Mouse (Mus musculus) MEL (cell line): Measurements from ENCODE around the gene Cpsf4. TPM values are rescaled to one million over a fixed set of nuclear protein-coding genes. Genes with fewer than 3 reads are reported as not detected.

ENCODE experiments used
- DNase-seq: peaks from one replicate; pipeline ENCODE4 v3.0.0; 2011; ENCODE audit warnings: low read depth, low spot score
- H3K27ac ChIP-seq: 2 replicates; pipeline ENCODE4 v1.5.1; 2012; ENCODE audit warnings: low read depth, mild to moderate bottlenecking, control low read depth, low read length, moderate library complexity; ENCODE audit not compliant: control insufficient read depth
- H3K27me3 ChIP-seq, 2 experiments: fragments of 150-350 bp in 1 of 2; sonication (generic) in 1 of 2; 2 replicates each; pipeline ENCODE4 v1.6.1; 2012; ENCODE audit warnings: low read length in 2 of 2, mild to moderate bottlenecking in 2 of 2, improper control_type of control experiment in 1 of 2, moderate library complexity in 1 of 2; ENCODE audit not compliant: insufficient read depth in 2 of 2, control insufficient read depth in 1 of 2
- H3K36me3 ChIP-seq, 2 experiments: 2 replicates each; pipeline ENCODE4 v1.6.1; 2012 to 2014; ENCODE audit warnings: low read length in 2 of 2, improper control_type of control experiment in 1 of 2, inconsistent platforms in 1 of 2, mild to moderate bottlenecking in 1 of 2; ENCODE audit not compliant: insufficient read depth in 2 of 2, control insufficient read depth in 1 of 2
- H3K4me1 ChIP-seq, 2 experiments: fragments of 150-350 bp in 1 of 2; sonication (generic) in 1 of 2; 2 replicates each; pipeline ENCODE4 v1.6.1; 2012; ENCODE audit warnings: low read length in 2 of 2, improper control_type of control experiment in 1 of 2, mild to moderate bottlenecking in 1 of 2; ENCODE audit not compliant: insufficient read depth in 2 of 2, control insufficient read depth in 1 of 2
- H3K4me3 ChIP-seq, 2 experiments: fragments of 150-350 bp in 1 of 2; sonication (generic) in 1 of 2; 2 replicates each; pipeline ENCODE4 v1.5.1; 2012; ENCODE audit warnings: low read depth in 2 of 2, low read length in 2 of 2, mild to moderate bottlenecking in 2 of 2, moderate library complexity in 2 of 2, control low read depth in 1 of 2, improper control_type of control experiment in 1 of 2; ENCODE audit not compliant: control insufficient read depth in 1 of 2, insufficient read depth in 1 of 2
- H3K79me2 ChIP-seq: 2 replicates; pipeline ENCODE4 v1.6.1; 2012; ENCODE audit warnings: mild to moderate bottlenecking, low read length, moderate library complexity; ENCODE audit not compliant: control insufficient read depth, poor library complexity, insufficient read depth
- H3K9ac ChIP-seq: 2 replicates; pipeline ENCODE4 v1.6.1; 2012; ENCODE audit warnings: low read depth, mild to moderate bottlenecking, control low read depth, low read length, moderate library complexity; ENCODE audit not compliant: control insufficient read depth, poor library complexity, severe bottlenecking
- H3K9me3 ChIP-seq: fragments of 150-350 bp; sonication (generic); replicated peaks from 2 replicates; pipeline ENCODE4 v1.6.1; 2012; ENCODE audit warnings: mild to moderate bottlenecking, low read length, improper control_type of control experiment, moderate library complexity; ENCODE audit not compliant: insufficient read depth
- BHLHE40 ChIP-seq: IDR thresholded peaks from 2 replicates; pipeline ENCODE4 v1.6.1; 2012; ENCODE audit warnings: low read depth, mild to moderate bottlenecking, inconsistent platforms, low read length, improper control_type of control experiment, borderline replicate concordance
- CHD2 ChIP-seq: IDR thresholded peaks from 2 replicates; pipeline ENCODE4 v1.6.1; 2011; ENCODE audit warnings: low read length, improper control_type of control experiment
- CTCF ChIP-seq, 3 experiments: IDR thresholded peaks in 2 of 3; conservative IDR thresholded peaks in 1 of 3; 2 replicates each; pipeline ENCODE4 v1.5.1; 2011 to 2012; ENCODE audit warnings: low read length in 3 of 3, low read depth in 2 of 3, mild to moderate bottlenecking in 2 of 3, improper control_type of control experiment in 1 of 3, inconsistent platforms in 1 of 3, mixed read lengths in 1 of 3, moderate library complexity in 1 of 3; ENCODE audit not compliant: control insufficient read depth in 1 of 3, insufficient read depth in 1 of 3, poor library complexity in 1 of 3, severe bottlenecking in 1 of 3
- ELF1 ChIP-seq: IDR thresholded peaks from 2 replicates; pipeline ENCODE4 v1.6.1; 2014; ENCODE audit warnings: low read depth, mild to moderate bottlenecking, inconsistent platforms, low read length, improper control_type of control experiment, moderate library complexity
- EP300 ChIP-seq, 2 experiments: IDR thresholded peaks; 2 replicates each; pipeline ENCODE4 v1.6.1; 2011; ENCODE audit warnings: improper control_type of control experiment in 2 of 2, low read length in 2 of 2, low read depth in 1 of 2, mild to moderate bottlenecking in 1 of 2
- ETS1 ChIP-seq: IDR thresholded peaks from 2 replicates; pipeline ENCODE4 v1.6.1; 2012; ENCODE audit warnings: low read depth, mild to moderate bottlenecking, inconsistent platforms, low read length, improper control_type of control experiment, moderate library complexity
- GABPA ChIP-seq: IDR thresholded peaks from 2 replicates; pipeline ENCODE4 v1.6.1; 2012; ENCODE audit warnings: low read depth, mild to moderate bottlenecking, inconsistent platforms, low read length, improper control_type of control experiment, moderate library complexity
- GATA1 ChIP-seq: IDR thresholded peaks from 2 replicates; pipeline ENCODE4 v1.6.1; 2011; ENCODE audit warnings: low read depth, low read length, improper control_type of control experiment
- HCFC1 ChIP-seq: IDR thresholded peaks from 2 replicates; pipeline ENCODE4 v1.6.1; 2012; ENCODE audit warnings: low read depth, mild to moderate bottlenecking, inconsistent platforms, low read length, improper control_type of control experiment, moderate library complexity
- JUND ChIP-seq: IDR thresholded peaks from 2 replicates; pipeline ENCODE4 v1.6.1; 2011; ENCODE audit warnings: low read depth, mild to moderate bottlenecking, improper control_type of control experiment, low read length
- KAT2A ChIP-seq: conservative IDR thresholded peaks from 2 replicates; pipeline ENCODE4 v1.6.1; 2012; ENCODE audit warnings: low read depth, low read length, improper control_type of control experiment, inconsistent platforms
- MAX ChIP-seq: IDR thresholded peaks from 2 replicates; pipeline ENCODE4 v1.6.1; 2011; ENCODE audit warnings: low read length, improper control_type of control experiment
- MXI1 ChIP-seq: IDR thresholded peaks from 2 replicates; pipeline ENCODE4 v1.6.1; 2011; ENCODE audit warnings: mild to moderate bottlenecking, low read depth, low read length, improper control_type of control experiment
- MYC ChIP-seq: IDR thresholded peaks from 2 replicates; pipeline ENCODE4 v1.6.1; 2011; ENCODE audit warnings: low read depth, mild to moderate bottlenecking, low read length, improper control_type of control experiment, moderate library complexity
- NELFE ChIP-seq: IDR thresholded peaks from 2 replicates; pipeline ENCODE4 v1.6.1; 2011; ENCODE audit warnings: low read depth, low read length, improper control_type of control experiment
- NRF1 ChIP-seq: IDR thresholded peaks from 2 replicates; pipeline ENCODE4 v1.6.1; 2014; ENCODE audit warnings: low read depth, mild to moderate bottlenecking, inconsistent platforms, low read length, improper control_type of control experiment, moderate library complexity; ENCODE audit not compliant: poor library complexity, insufficient read depth, severe bottlenecking
- POLR2A ChIP-seq, 2 experiments: IDR thresholded peaks; 2 replicates each; pipeline ENCODE4 v1.6.1; 2011 to 2012; ENCODE audit warnings: low read length in 2 of 2, mild to moderate bottlenecking in 2 of 2, control low read depth in 1 of 2, improper control_type of control experiment in 1 of 2, low read depth in 1 of 2, moderate library complexity in 1 of 2; ENCODE audit not compliant: control insufficient read depth in 1 of 2, insufficient read depth in 1 of 2, poor library complexity in 1 of 2
- SIN3A ChIP-seq: IDR thresholded peaks from 2 replicates; pipeline ENCODE4 v1.6.1; 2012; ENCODE audit warnings: low read length, improper control_type of control experiment, inconsistent platforms
- TAL1 ChIP-seq: IDR thresholded peaks from 2 replicates; pipeline ENCODE4 v1.6.1; 2012; ENCODE audit warnings: mild to moderate bottlenecking, inconsistent platforms, low read length, moderate library complexity, mixed read lengths
- TBP ChIP-seq: IDR thresholded peaks from 2 replicates; pipeline ENCODE4 v1.8.0; 2011; ENCODE audit warnings: low read depth, low read length, improper control_type of control experiment
- UBTF ChIP-seq: IDR thresholded peaks from 2 replicates; pipeline ENCODE4 v1.6.1; 2012; ENCODE audit warnings: low read depth, mild to moderate bottlenecking, inconsistent platforms, low read length, improper control_type of control experiment, moderate library complexity, borderline replicate concordance; ENCODE audit not compliant: insufficient read depth
- USF1 ChIP-seq: IDR thresholded peaks from 2 replicates; pipeline ENCODE4 v1.6.1; 2014; ENCODE audit warnings: low read depth, mild to moderate bottlenecking, inconsistent platforms, low read length, improper control_type of control experiment, moderate library complexity
- USF2 ChIP-seq, 2 experiments: IDR thresholded peaks; 2 replicates each; pipeline ENCODE4 v1.6.1; 2011 to 2012; ENCODE audit warnings: improper control_type of control experiment in 2 of 2, low read length in 2 of 2, borderline replicate concordance in 1 of 2, inconsistent platforms in 1 of 2, low read depth in 1 of 2, mild to moderate bottlenecking in 1 of 2; ENCODE audit not compliant: insufficient read depth in 1 of 2
- ZC3H11A ChIP-seq: IDR thresholded peaks from 2 replicates; pipeline ENCODE4 v1.6.1; 2012; ENCODE audit warnings: low read depth, mild to moderate bottlenecking, inconsistent platforms, low read length, improper control_type of control experiment
- ZMIZ1 ChIP-seq: IDR thresholded peaks from 2 replicates; pipeline ENCODE4 v1.6.1; 2012; ENCODE audit warnings: low read depth, mild to moderate bottlenecking, inconsistent platforms, low read length, improper control_type of control experiment, moderate library complexity
- ZNF384 ChIP-seq: IDR thresholded peaks from 2 replicates; pipeline ENCODE4 v1.6.1; 2012; ENCODE audit warnings: low read depth, mild to moderate bottlenecking, inconsistent platforms, low read length, improper control_type of control experiment
- polyA plus RNA-seq, 2 experiments: library from polyadenylated mRNA; stranded (reverse) in 1 of 2; unstranded in 1 of 2; fragments of >175 nt in 1 of 2; fragments of >200 nt in 1 of 2; gene quantifications; 2 replicates each; pipeline versions ENCODE4 v1.2.1 to v1.2.4; 2012; ENCODE audit warnings: low replicate concordance in 2 of 2, low read depth in 1 of 2; ENCODE audit not compliant: insufficient read length in 2 of 2, insufficient read depth in 1 of 2, missing spikeins in 1 of 2
- total RNA-seq: library from RNA; depleted of rRNA; stranded (reverse); fragments of 300-350 nt; gene quantifications from 2 replicates; pipeline ENCODE4 v1.2.3, GENCODE M21; 2012

Gene Cpsf4
- total and polyA plus RNA-seq, 3 experiments, result 75.3 to 88.2 TPM; not detected in 1

DNA sequence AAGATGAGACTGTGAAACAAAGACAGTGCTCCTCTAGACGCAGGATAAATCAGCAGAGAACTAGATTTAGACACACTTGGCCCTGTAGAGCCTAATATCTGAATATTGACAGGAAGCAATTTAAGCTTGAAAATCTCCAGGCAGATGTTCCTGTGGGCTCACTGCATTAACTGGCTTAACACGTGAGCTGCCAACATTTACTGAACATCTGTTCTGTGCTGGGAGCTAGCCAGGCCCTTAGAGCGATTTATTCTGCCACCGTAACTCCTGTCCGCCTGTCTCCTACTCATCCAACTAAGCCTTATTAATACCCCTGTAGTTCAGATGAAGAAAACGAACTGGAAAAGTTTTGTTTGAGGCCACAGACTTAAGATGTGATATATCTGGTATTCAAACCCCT is 28.2 kb upstream of the Cpsf4 start:
- TF ChIP-seq HCFC1 (0 out of 2 replicates have a peak, but pooled peaks have one; percentile 2), GABPA (no peak), MYC (0 out of 2 replicates have a peak, but pooled peaks have one; percentile 43), BHLHE40 (peak; percentile 55), GATA1 (no peak), MAX (peak; percentile 52; the same call in 1 of the 2 replicates), CHD2 (no peak), TBP (no peak), SIN3A (peak; percentile 43; the same call in 1 of the 2 replicates), MXI1 (peak; percentile 80)
- Histone ChIP-seq H3K27ac (no peak overlapping the region), H3K79me2 (peaks cover 44% of the 10 kb centered on the region), H3K4me3 (peak overlapping the region; percentile 79 to 95), H3K36me3 (peaks cover 19 to 21% of the 10 kb centered on the region in 2 experiments), H3K9ac (peak overlapping the region; percentile 93), H3K9me3 (no peaks in the 10 kb centered on the region), H3K4me1 (peaks cover 2 to 21% of the 10 kb centered on the region in 2 experiments; a peak in 2 of 4 replicates), H3K27me3 (no peaks in the 10 kb centered on the region)
- peak; percentile 53 for DNase-seq

DNA sequence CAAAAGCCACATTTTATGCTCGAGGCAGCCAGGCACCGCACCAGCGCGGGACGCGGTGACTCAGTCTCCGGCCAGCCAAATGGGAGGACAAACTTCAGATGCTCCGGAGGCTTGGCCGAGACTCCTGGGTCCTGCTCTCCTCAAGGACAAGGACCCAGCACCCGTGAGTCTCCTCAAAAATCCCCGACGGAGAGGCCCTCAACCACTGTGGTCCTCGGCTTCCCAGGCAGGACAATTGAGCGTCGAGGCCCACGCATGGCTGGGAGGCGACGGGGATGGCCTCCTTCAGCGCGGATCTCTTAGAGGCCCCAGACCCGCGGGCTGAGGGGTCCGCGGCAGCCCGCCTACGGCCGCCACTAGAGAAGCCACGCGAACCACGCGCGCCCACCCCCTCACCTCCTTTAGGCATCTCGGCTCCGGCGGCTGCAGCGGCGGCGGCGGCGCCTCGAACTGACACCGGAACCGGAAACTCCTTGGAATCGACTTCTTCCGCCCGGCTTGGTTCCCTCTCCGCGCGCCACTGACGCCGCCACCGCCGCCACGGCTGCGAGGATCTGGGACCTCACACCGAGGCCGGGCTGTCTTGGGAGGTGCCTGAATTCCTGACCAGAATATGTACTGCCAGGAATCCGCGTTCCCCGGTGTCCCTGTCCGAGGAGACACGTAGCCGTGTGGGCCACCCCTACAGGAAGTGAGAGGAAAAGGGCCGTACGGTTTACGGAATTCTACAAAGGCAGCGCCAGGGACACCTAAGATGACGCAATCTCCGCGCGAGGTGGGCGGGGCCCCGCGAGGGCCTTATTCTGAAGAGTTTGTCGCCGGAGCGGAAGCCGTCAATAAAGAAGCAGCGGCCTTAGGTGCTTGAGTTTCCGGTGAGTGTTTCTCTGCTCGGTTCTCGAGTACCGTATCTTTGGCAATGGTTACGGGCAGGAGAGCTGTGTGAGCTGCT is 27.2 kb upstream of the Cpsf4 start, which contains the start of the genes Pdap1 and Bud31:
TSS of gene Pdap1 (minus strand) at position 668 of the 949 bp plus-strand sequence.
TSS of gene Bud31 (plus strand) at position 792 of the 949 bp plus-strand sequence.
- DNase-seq, result peak; percentile 96
- H3K27ac ChIP-seq, result peak within 1 kb of the TSS; percentile 97
- peaks cover 19 to 21% of the 10 kb centered on the region in 2 experiments for H3K36me3 ChIP-seq
- H3K4me1 ChIP-seq, result peaks cover 2 to 21% of the 10 kb centered on the region in 2 experiments; a peak in 2 of 4 replicates
- H3K4me3 ChIP-seq, result peak within 1 kb of the TSS; percentile 85 to 95
- H3K9ac ChIP-seq, result peak within 1 kb of the TSS; percentile 95
- peaks cover 44% of the 10 kb centered on the region for H3K79me2 ChIP-seq
- H3K27me3 ChIP-seq, result no peaks in the 10 kb centered on the region
- no peaks in the 10 kb centered on the region for H3K9me3 ChIP-seq
- TF ChIP-seq CTCF (IDR thresholded peaks at IDR 0.05 in 2 of 3, conservative IDR thresholded peaks at IDR 0.05 in 1 of 3; ENCODE audit: control insufficient read depth in 1 of 3, insufficient read depth in 1 of 3, low read depth in 2 of 3, low read length in 3 of 3, poor library complexity in 1 of 3, severe bottlenecking in 1 of 3), result peak in 1 of 3 experiments; percentile 31; a peak in 2 of 6 replicates
- no peak for TF ChIP-seq ZNF384
- peak; percentile 73 for TF ChIP-seq KAT2A
- TF ChIP-seq SIN3A, result peak; percentile 80; the same call in 1 of the 2 replicates
- no peak for TF ChIP-seq BHLHE40
- TF ChIP-seq ZMIZ1, result peak; percentile 96
- no peak for TF ChIP-seq TAL1
- peak; percentile 69 for TF ChIP-seq ELF1
- TF ChIP-seq USF1, result 0 out of 2 replicates have a peak, but pooled peaks have one; percentile 25
- peak; percentile 100 for TF ChIP-seq MAX
- no peak for TF ChIP-seq GATA1
- TF ChIP-seq NRF1, result peak; percentile 22; the same call in 1 of the 2 replicates
- peak; percentile 93 for TF ChIP-seq HCFC1
- peak; percentile 76 for TF ChIP-seq MXI1
- no peak for TF ChIP-seq GABPA
- peak; percentile 54 to 94; a peak in 2 of 4 replicates for TF ChIP-seq POLR2A (IDR thresholded peaks at IDR 0.05; ENCODE audit: control insufficient read depth in 1 of 2, insufficient read depth in 1 of 2, low read depth in 1 of 2, low read length in 2 of 2, poor library complexity in 1 of 2)
- peak; percentile 90 for TF ChIP-seq NELFE
- peak; percentile 80; the same call in 1 of the 2 replicates for TF ChIP-seq JUND
- peak; percentile 67 for TF ChIP-seq ETS1
- peak; percentile 94; the same call in 1 of the 2 replicates for TF ChIP-seq UBTF
- TF ChIP-seq USF2 (IDR thresholded peaks at IDR 0.05; ENCODE audit: borderline replicate concordance in 1 of 2, insufficient read depth in 1 of 2, low read depth in 1 of 2, low read length in 2 of 2), result no peak
- TF ChIP-seq TBP, result peak; percentile 97
- no peak for TF ChIP-seq CHD2
- TF ChIP-seq EP300 (IDR thresholded peaks at IDR 0.05; ENCODE audit: low read depth in 1 of 2, low read length in 2 of 2), result peak in 1 of 2 experiments; percentile 30; a peak in 1 of 4 replicates
- no peak for TF ChIP-seq ZC3H11A
